Mouse (Mus musculus) ES-Bruce4 (cell line): Measurements from ENCODE around the gene Ttc39b. TPM values are rescaled to one million over a fixed set of nuclear protein-coding genes. Genes with fewer than 3 reads are reported as not detected.

Experiments used
- H3K27ac ChIP-seq: 2 replicates; pipeline ENCODE4 v1.5.1; 2012; ENCODE audit warnings: low read length, inconsistent platforms; ENCODE audit not compliant: insufficient read depth
- H3K27me3 ChIP-seq: 2 replicates; pipeline ENCODE4 v1.6.1; 2012; ENCODE audit warnings: mild to moderate bottlenecking, low read length, inconsistent platforms; ENCODE audit not compliant: control insufficient read depth, poor library complexity, insufficient read depth, severe bottlenecking
- H3K36me3 ChIP-seq: 2 replicates; pipeline ENCODE4 v1.6.1; 2012; ENCODE audit warnings: inconsistent platforms, mild to moderate bottlenecking, low read length, moderate library complexity; ENCODE audit not compliant: control insufficient read depth, poor library complexity, insufficient read depth, severe bottlenecking
- H3K4me1 ChIP-seq: one replicate; pipeline ENCODE4 v1.8.1; 2011; ENCODE audit warnings: low read length; ENCODE audit not compliant: control insufficient read depth, insufficient read depth
- H3K4me3 ChIP-seq: 2 replicates; pipeline ENCODE4 v1.5.1; 2011; ENCODE audit warnings: low read depth, mild to moderate bottlenecking, low read length
- H3K9ac ChIP-seq: 2 replicates; pipeline ENCODE4 v1.6.1; 2012; ENCODE audit warnings: low read depth, mild to moderate bottlenecking, inconsistent platforms; ENCODE audit not compliant: poor library complexity, severe bottlenecking
- H3K9me3 ChIP-seq: replicated peaks from 2 replicates; pipeline ENCODE4 v1.6.1; 2012; ENCODE audit warnings: mild to moderate bottlenecking, low read length, inconsistent platforms; ENCODE audit not compliant: control insufficient read depth, poor library complexity, insufficient read depth, severe bottlenecking
- CTCF ChIP-seq: IDR thresholded peaks from one replicate; pipeline ENCODE4 v1.8.1; 2011; ENCODE audit warnings: low read depth, low read length
- EP300 ChIP-seq: IDR thresholded peaks from 2 replicates; pipeline ENCODE4 v1.6.1; 2011; ENCODE audit warnings: low read depth, low read length; ENCODE audit not compliant: insufficient read depth
- POLR2A ChIP-seq: IDR thresholded peaks from one replicate; pipeline ENCODE4 v1.8.1; 2011; ENCODE audit warnings: low read length; ENCODE audit not compliant: insufficient read depth
- polyA plus RNA-seq: library from polyadenylated mRNA; stranded (reverse); fragments of >200 nt; gene quantifications from 2 replicates; pipeline ENCODE4 v1.2.4, GENCODE M21; 2011; ENCODE audit warnings: low read depth; ENCODE audit not compliant: missing spikeins, insufficient read depth, insufficient read length

Gene Ttc39b
- polyA plus RNA-seq, 1 experiment, result 48.9 TPM

GRCm38 (mm10) chr4:83273616-83274050 is 50.4 kb downstream of the Ttc39b start:
- Histone ChIP-seq H3K4me3 (no peak overlapping the region), H3K4me1 (peaks cover 1% of the 10 kb centered on the region)
- TF ChIP-seq EP300, result no peak
- TF ChIP-seq CTCF, result no peak
- TF ChIP-seq POLR2A, result no peak

GRCm38 (mm10) chr4:83272917-83273615 is 51.0 kb downstream of the Ttc39b start:
- Histone ChIP-seq H3K4me3 (no peak overlapping the region), H3K36me3 (no peaks in the 10 kb centered on the region; the same call in 1 of the 2 replicates), H3K27ac (no peak overlapping the region), H3K9me3 (no peaks in the 10 kb centered on the region), H3K9ac (no peak overlapping the region), H3K4me1 (peaks cover 1% of the 10 kb centered on the region), H3K27me3 (no peaks in the 10 kb centered on the region)
- TF ChIP-seq CTCF (no peak), POLR2A (no peak), EP300 (no peak)

More at GRCm38 (mm10) chr4:83273616-83274050, 50.4 kb downstream of the Ttc39b start:
- Histone ChIP-seq H3K9me3 (no peaks in the 10 kb centered on the region), H3K27me3 (no peaks in the 10 kb centered on the region), H3K36me3 (no peaks in the 10 kb centered on the region; the same call in 1 of the 2 replicates), H3K9ac (no peak overlapping the region), H3K27ac (no peak overlapping the region)

- H3K4me1 ChIP-seq, result peaks cover 1% of the 10 kb centered on the region
Measured at GRCm38 (mm10) chr4:83270481-83270880, 53.6 kb downstream of the Ttc39b start.

DNA sequence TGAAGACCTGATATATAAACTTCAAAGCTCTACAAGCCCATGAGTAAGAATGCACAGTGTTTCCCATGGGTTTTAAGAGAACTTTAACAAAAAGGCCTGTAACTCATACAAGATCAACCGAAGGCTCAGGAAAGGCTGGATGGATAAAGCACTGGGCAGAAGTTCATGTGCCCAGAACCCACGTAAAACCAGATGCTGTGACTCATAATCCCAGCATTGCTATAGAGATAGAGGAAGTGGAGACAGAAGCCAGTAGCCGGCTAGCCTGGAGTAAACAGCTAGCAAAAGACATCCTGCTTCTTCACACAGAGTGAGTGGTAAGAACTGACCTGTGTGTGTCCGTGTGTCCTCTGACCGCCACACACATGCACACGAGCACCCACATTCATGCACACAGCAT is 54.4 kb downstream of the Ttc39b start:
- H3K27ac ChIP-seq, result no peak overlapping the region

More at GRCm38 (mm10) chr4:83270481-83270880, 53.6 kb downstream of the Ttc39b start:
- H3K36me3 ChIP-seq, result no peaks in the 10 kb centered on the region; the same call in 1 of the 2 replicates
- no peak overlapping the region for H3K9ac ChIP-seq
- no peak overlapping the region for H3K4me3 ChIP-seq
- no peaks in the 10 kb centered on the region for H3K9me3 ChIP-seq
- H3K27me3 ChIP-seq, result no peaks in the 10 kb centered on the region
- TF ChIP-seq CTCF (no peak), POLR2A (no peak), EP300 (no peak)
- H3K27ac ChIP-seq, result no peak overlapping the region

DNA sequence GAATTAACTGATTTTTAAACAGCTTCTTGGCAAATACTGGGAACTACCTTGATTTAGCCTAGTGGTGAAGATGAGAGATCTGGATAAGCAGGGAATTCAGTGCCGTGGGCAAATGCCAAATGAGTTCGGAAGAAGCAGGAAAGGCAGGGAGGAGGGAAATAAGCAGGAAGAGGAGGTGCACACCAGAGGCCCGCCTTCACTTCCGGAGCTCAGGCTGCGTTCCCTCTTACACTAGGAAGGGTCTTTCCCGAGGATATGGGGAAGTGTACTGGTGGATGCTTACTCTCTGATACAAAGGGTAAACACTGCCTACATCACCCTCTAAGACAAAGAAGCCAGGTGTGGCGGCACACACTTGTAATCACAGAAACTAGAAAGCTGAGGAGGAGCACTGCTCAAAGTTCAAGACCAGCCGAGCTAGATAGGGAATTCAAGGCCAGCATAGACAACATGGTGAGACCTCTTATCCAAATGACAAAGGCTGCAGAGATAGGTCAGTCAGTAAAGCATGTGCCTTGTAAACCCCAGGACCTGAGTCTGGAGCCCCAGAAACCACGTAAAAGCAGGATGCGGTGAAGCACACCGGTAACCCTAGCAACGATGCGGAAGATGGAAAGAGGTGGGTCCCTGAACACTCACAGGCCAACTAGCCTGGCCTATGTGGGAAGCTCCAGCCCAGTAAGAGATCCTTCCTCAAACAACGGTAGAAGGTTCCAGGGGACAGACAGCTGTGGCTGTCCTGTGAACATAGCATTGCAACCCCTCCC is 57.9 kb downstream of the Ttc39b start:
- peak overlapping the region; percentile 7 for H3K27ac ChIP-seq
- H3K9ac ChIP-seq, result peak overlapping the region; percentile 65
- H3K4me3 ChIP-seq, result peak overlapping the region; percentile 59
- peaks cover 10% of the 10 kb centered on the region for H3K36me3 ChIP-seq
- no peaks in the 10 kb centered on the region for H3K27me3 ChIP-seq
- TF ChIP-seq CTCF, result no peak
- TF ChIP-seq POLR2A, result peak; percentile 46
- H3K9me3 ChIP-seq, result no peaks in the 10 kb centered on the region
- H3K4me1 ChIP-seq, result peaks cover 1% of the 10 kb centered on the region

More for the DNA sequence above, 54.4 kb downstream of the Ttc39b start:
- no peaks in the 10 kb centered on the region for H3K9me3 ChIP-seq
- TF ChIP-seq CTCF (no peak), POLR2A (no peak), EP300 (no peak)
- peaks cover 1% of the 10 kb centered on the region for H3K4me1 ChIP-seq
- no peaks in the 10 kb centered on the region for H3K27me3 ChIP-seq
- no peak overlapping the region for H3K4me3 ChIP-seq
- H3K9ac ChIP-seq, result no peak overlapping the region
- no peaks in the 10 kb centered on the region; the same call in 1 of the 2 replicates for H3K36me3 ChIP-seq

DNA sequence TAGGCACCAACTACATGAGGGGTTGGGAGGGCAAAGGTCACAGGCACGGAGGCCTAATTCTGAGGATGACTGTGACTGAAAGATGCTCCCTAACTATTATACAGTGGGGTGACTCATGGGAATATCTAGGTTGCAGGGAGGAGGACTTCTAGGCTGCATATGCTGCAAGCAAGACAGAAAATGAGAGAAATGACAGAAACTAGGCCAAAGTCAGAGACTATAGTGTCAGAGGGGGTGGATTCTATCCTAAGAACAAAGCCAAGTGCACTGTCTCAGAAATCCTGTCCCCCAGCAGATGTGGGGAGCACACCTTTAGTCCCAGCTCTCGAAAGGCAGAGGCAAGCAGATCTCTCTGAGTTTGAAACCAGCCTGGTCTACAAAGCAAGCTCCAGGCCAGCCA is 59.2 kb downstream of the Ttc39b start:
- Histone ChIP-seq H3K9ac (no peak overlapping the region), H3K36me3 (peaks cover 18% of the 10 kb centered on the region), H3K4me3 (no peak overlapping the region), H3K27ac (no peak overlapping the region), H3K27me3 (no peaks in the 10 kb centered on the region), H3K9me3 (no peaks in the 10 kb centered on the region), H3K4me1 (peaks cover 1% of the 10 kb centered on the region)
- TF ChIP-seq CTCF (no peak), EP300 (no peak), POLR2A (no peak)
